Mouse (Mus musculus) forebrain, embryonic 16.5 days (tissue): Measurements from ENCODE around the gene Sstr2. TPM values are rescaled to one million over a fixed set of nuclear protein-coding genes. Genes with fewer than 3 reads are reported as not detected.

ENCODE experiments used
- ATAC-seq: fragments of 200-750 bp; cut with Nextera tagmentation; 2 replicates; pipeline ENCODE4 v1.8.0; 2017; ENCODE audit warnings: mild to moderate bottlenecking, moderate library complexity
- H3K27ac ChIP-seq: fragments of 300-500 bp; sonication (generic); 2 replicates; pipeline ENCODE4 v1.5.1; 2014; ENCODE audit warnings: low read length, control low read depth
- H3K27me3 ChIP-seq: fragments of 300-500 bp; sonication (generic); replicated peaks from 2 replicates; pipeline ENCODE4 v1.6.1; 2014; ENCODE audit warnings: low read length; ENCODE audit not compliant: control insufficient read depth, insufficient read depth
- H3K36me3 ChIP-seq: fragments of 300-500 bp; sonication (generic); 2 replicates; pipeline ENCODE4 v1.6.1; 2014; ENCODE audit not compliant: control insufficient read depth, insufficient read depth
- H3K4me1 ChIP-seq: fragments of 300-500 bp; sonication (generic); replicated peaks from 2 replicates; pipeline ENCODE4 v1.6.1; 2014; ENCODE audit warnings: low read length; ENCODE audit not compliant: control insufficient read depth, insufficient read depth
- H3K4me2 ChIP-seq: fragments of 300-500 bp; sonication (generic); 2 replicates; pipeline ENCODE4 v1.6.1; 2014; ENCODE audit warnings: mild to moderate bottlenecking, low read length, control low read depth
- H3K4me3 ChIP-seq: fragments of 300-500 bp; sonication (generic); replicated peaks from 2 replicates; pipeline ENCODE4 v1.5.1; 2014; ENCODE audit warnings: mild to moderate bottlenecking, low read length, control low read depth
- H3K9ac ChIP-seq: fragments of 300-500 bp; sonication (generic); replicated peaks from 2 replicates; pipeline ENCODE4 v1.6.1; 2014; ENCODE audit warnings: low read depth, low read length, control low read depth
- H3K9me3 ChIP-seq: fragments of 300-500 bp; sonication (generic); 2 replicates; pipeline ENCODE4 v1.6.1; 2016; ENCODE audit warnings: low read length; ENCODE audit not compliant: control insufficient read depth
- WGBS: fragments of 180-500 bp; shearing (Covaris S2); extraction: QIAGEN DNeasy Blood & Tissue Kit; methylation state at CpG from one replicate; pipeline ENCODE4 v1.1.7; 2014; 5-methylcytosine and 5-hydroxymethylcytosine counted together
- polyA plus RNA-seq: library from polyadenylated mRNA; unstranded; fragments of >200 nt; fragmentation: Nextera tagmentation; extraction: Ambion mirVana; gene quantifications from 2 replicates; pipeline ENCODE4 v1.2.1, GENCODE M21; 2015

Sstr2 gene
- polyA plus RNA-seq: 70.3 and 87.5 TPM in 2 replicates

DNA sequence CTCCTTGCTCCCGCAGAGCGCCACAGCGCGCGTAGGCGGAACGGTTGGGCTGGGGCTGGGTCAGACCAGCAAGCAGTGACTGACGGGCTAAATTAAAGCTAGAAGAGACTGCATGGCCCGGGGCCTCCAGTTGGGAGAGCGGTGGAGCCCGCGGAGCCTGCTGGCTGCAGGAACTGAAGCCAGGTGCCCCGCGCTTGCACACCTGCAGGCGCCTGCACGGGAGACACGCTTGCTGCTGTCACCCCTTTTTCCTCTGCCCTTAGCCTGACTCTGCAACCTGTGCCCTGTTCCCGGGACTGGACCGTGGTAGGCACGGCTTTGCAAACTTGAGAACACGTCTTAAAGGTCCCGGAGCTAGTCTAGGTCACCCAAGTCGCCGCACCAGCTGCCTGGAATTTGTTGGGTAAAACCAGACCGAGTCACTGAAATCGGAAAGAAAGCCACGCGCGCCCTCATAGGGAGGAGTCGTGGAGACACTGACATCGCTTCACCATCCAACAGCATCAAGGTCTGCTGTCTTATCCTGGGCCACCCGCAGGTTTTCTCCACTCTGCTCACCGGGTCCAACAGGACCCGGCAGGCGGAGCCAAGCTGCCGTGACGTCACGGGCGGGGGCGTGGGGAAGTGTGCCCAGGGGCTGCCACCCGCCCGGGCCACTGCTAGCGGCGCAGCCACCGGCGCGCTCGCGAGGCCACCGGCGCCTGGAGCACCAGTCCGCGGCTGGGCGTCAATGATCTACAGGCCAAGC, at the start of gene Sstr2:
Sstr2 (plus strand) TSS at position 671 of the 748 bp plus-strand sequence.
- peak within 1 kb of the TSS; percentile 83 for H3K9ac ChIP-seq
- no peaks in the 10 kb centered on the region for H3K27me3 ChIP-seq
- ATAC-seq: peak; percentile 86
- H3K9me3 ChIP-seq: no peaks in the 10 kb centered on the region
- peaks cover 39% of the 10 kb centered on the region for H3K4me1 ChIP-seq
- no peaks in the 10 kb centered on the region for H3K36me3 ChIP-seq
- H3K4me3 ChIP-seq: peak within 1 kb of the TSS; percentile 78
- H3K27ac ChIP-seq: peak within 1 kb of the TSS; percentile 78
- WGBS: under 1% methylated on average over 54 of the region's 54 CpGs
- peak within 1 kb of the TSS; percentile 98 for H3K4me2 ChIP-seq

DNA sequence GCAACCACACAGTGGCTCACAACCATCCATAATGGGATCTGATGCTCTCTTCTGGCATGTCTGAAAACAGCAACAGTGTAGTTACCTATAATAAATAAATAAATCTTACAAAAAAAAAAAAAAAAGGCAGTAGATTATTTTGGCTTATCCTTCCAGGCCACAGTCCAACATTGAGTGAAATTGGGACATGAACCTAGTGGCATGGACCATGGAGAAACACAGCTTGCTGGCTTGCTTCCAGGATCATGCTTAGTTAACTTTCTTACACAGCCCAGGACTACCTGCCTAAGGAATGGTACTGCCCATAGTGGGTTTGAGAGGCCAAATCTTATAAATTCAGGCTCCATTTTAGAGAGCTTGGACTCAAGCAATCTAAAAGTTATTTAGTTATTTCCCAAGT, 47.5 kb upstream of the Sstr2 start:
- Histone ChIP-seq H3K4me3 (no peak overlapping the region), H3K4me1 (peaks cover 12% of the 10 kb centered on the region), H3K27ac (no peak overlapping the region), H3K27me3 (no peaks in the 10 kb centered on the region), H3K36me3 (no peaks in the 10 kb centered on the region), H3K9ac (no peak overlapping the region), H3K4me2 (no peak overlapping the region), H3K9me3 (no peaks in the 10 kb centered on the region)
- no peak for ATAC-seq

DNA sequence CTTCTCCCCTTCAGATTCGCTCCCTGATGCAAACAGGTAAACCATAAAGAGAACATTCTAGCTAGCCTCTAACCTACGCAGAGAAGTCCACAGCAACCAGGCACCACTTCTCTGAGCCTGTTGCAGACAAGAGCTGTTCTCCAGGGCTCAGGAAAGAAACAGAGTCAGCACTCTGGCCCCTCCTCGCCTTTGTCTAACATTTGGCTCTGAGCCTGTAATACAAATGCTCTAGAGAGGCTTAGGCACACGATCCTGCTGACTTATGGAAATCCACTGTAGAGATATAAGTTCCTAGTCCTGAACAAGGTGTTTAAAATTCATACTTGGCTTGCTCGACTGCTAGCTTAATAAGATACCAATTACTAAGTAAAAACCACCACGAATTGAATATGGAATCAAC, 46.5 kb upstream of the Sstr2 start:
- Histone ChIP-seq H3K9ac (no peak overlapping the region), H3K4me1 (peaks cover 12% of the 10 kb centered on the region), H3K27me3 (no peaks in the 10 kb centered on the region), H3K27ac (peak overlapping the region; percentile 52; the same call in 1 of the 2 replicates), H3K36me3 (no peaks in the 10 kb centered on the region), H3K4me2 (no peak overlapping the region), H3K4me3 (no peak overlapping the region), H3K9me3 (no peaks in the 10 kb centered on the region)
- peak; percentile 49; the same call in 1 of the 2 replicates for ATAC-seq
- WGBS: 42% methylated on average over 6 of the region's 6 CpGs

DNA sequence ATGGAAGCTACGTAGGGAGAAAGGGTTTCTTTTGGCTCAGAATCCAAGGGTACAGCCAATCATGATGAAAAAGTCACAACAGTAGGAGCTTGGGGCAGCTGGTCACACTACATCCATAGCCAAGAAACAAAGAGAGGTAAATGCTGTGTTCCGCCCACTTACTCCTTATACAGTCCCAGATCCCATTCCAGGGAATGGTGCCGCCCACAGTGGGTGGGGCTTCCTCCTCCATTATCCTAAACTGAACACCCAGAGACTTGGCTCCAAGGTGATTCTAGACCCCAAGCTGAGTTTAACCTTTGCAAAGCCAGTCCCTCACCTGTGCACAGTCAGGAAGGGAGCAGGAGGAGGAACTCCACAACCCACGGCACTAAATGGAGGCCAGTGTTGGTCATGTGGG, 41.9 kb upstream of the Sstr2 start:
- no peak overlapping the region for H3K4me3 ChIP-seq
- H3K36me3 ChIP-seq: no peaks in the 10 kb centered on the region
- no peak overlapping the region for H3K4me2 ChIP-seq
- no peaks in the 10 kb centered on the region for H3K27me3 ChIP-seq
- ATAC-seq: no peak
- 84% methylated on average over 4 of the region's 4 CpGs for WGBS
- no peak overlapping the region for H3K9ac ChIP-seq
- no peak overlapping the region for H3K27ac ChIP-seq
- H3K4me1 ChIP-seq: peaks cover 14% of the 10 kb centered on the region
- H3K9me3 ChIP-seq: no peaks in the 10 kb centered on the region

DNA sequence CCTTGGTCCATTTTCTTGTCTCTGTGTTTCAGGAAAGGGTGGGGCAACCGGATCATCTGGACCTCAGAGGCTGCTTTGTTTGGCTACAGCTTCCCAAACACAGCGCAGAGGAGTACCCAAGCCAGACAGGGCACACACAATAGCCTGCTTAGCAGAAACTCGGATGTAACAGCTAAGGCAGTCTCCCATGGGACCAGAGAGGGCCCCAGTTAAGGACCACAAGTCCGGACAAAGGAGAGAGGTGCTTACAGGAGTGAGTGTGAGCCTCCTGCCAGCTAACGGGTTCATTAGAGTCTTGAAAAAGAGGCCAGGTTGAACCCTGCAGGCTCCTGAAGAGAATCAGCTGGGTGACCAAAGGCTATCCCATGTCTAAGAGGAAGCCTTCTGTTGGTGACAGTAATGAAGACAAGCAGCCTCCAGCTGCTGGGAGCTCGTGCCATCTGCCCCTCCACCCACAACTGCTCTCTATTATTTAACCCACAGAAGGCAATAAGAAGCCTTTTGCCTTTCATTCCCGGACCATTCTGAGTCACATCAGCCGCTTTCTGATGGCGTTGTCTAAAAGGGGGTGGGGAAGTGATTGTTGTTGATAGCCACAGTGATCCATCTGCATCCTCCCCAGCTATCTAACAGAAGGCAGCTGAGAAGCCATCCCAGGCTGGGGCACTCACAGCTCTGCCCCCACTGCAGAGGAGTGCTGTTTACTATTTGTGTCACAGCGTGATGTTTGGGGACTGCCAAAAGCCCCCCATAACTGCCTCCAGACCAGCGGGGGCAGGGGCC, 35.1 kb upstream of the Sstr2 start:
- no peaks in the 10 kb centered on the region for H3K9me3 ChIP-seq
- H3K9ac ChIP-seq: no peak overlapping the region
- H3K27me3 ChIP-seq: no peaks in the 10 kb centered on the region
- peak; percentile 47 for ATAC-seq
- 37% methylated on average over 11 of the region's 11 CpGs for WGBS
- H3K4me2 ChIP-seq: no peak overlapping the region
- H3K4me3 ChIP-seq: no peak overlapping the region
- H3K36me3 ChIP-seq: no peaks in the 10 kb centered on the region
- peak overlapping the region; percentile 51 for H3K27ac ChIP-seq
- peaks cover 9% of the 10 kb centered on the region; the same call in 1 of the 2 replicates for H3K4me1 ChIP-seq

DNA sequence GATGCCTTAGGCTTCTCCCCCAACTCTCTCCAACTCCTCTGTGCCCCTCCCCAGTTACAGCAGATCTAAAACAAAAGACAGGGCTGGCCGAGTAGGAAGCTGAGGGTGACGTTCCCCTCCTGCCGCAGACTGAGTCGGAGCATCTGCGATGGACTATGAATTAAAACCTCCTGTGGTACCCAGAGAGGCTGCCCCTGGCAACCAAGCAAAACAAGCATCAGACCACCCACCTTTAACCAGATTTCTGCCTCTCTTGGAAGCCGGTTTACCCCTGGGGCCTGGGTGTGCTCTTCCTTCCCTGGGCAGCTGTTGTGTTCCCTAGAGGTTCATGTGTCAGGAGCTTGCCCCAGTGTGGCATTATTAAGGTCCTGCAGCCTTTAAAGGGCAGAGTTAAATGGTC, 32.7 kb upstream of the Sstr2 start:
- Histone ChIP-seq H3K27ac (no peak overlapping the region), H3K4me3 (no peak overlapping the region), H3K4me1 (peaks cover 7% of the 10 kb centered on the region; the same call in 1 of the 2 replicates), H3K27me3 (no peaks in the 10 kb centered on the region), H3K9ac (no peak overlapping the region), H3K36me3 (no peaks in the 10 kb centered on the region), H3K9me3 (no peaks in the 10 kb centered on the region), H3K4me2 (no peak overlapping the region)
- 40% methylated on average over 6 of the region's 6 CpGs for WGBS
- no peak for ATAC-seq

DNA sequence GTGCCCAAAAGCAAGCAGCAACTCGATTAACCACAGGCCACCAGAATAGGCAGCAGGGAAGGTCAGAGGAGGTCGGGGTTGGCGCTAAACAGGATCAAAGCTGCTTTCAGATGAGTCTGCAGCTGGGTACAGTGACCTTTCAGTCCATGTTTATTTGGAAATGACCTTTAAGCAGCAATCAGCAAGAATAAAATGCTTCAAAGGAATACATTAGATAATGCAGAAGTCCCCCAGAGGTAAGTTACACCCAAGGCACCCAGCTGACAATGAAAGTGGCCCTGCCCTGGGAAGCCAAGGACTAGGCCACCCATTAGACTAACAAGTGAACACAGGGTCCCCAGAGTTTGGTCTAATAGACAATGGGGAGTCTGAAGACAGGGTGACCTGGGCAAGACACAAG, 30.2 kb upstream of the Sstr2 start:
- Histone ChIP-seq H3K36me3 (no peaks in the 10 kb centered on the region), H3K4me3 (no peak overlapping the region), H3K27me3 (no peaks in the 10 kb centered on the region), H3K27ac (no peak overlapping the region), H3K4me2 (no peak overlapping the region), H3K9me3 (no peaks in the 10 kb centered on the region), H3K4me1 (peaks cover 5% of the 10 kb centered on the region; the same call in 1 of the 2 replicates), H3K9ac (no peak overlapping the region)
- ATAC-seq: no peak
- WGBS: 75% methylated on average over 3 of the region's 3 CpGs

DNA sequence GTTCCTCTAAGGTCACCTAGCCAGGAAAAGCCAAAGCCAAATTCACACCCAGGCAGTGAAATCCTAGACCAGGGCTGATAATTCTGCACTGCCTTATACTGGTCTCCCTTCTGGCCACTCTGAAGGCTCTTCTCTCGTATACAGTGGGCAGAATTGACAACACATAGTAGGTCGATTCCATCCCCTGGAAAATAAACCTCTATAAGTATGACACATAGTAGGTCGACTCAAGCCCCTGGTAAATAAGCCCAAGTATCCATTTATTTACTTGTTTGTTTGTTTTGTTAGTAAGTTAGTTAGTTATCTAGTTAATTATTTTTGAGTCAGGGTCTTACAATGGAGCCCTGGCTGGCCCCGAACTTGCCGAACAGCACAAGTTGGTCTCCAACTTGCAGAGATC, 24.0 kb upstream of the Sstr2 start:
- H3K27ac ChIP-seq: no peak overlapping the region
- no peaks in the 10 kb centered on the region for H3K4me1 ChIP-seq
- H3K9ac ChIP-seq: no peak overlapping the region
- 88% methylated on average over 5 of the region's 5 CpGs for whole genome bisulfite sequencing
- H3K27me3 ChIP-seq: no peaks in the 10 kb centered on the region
- no peak for ATAC-seq
- no peak overlapping the region for H3K4me3 ChIP-seq
- no peaks in the 10 kb centered on the region for H3K36me3 ChIP-seq
- no peaks in the 10 kb centered on the region for H3K9me3 ChIP-seq
- H3K4me2 ChIP-seq: no peak overlapping the region

DNA sequence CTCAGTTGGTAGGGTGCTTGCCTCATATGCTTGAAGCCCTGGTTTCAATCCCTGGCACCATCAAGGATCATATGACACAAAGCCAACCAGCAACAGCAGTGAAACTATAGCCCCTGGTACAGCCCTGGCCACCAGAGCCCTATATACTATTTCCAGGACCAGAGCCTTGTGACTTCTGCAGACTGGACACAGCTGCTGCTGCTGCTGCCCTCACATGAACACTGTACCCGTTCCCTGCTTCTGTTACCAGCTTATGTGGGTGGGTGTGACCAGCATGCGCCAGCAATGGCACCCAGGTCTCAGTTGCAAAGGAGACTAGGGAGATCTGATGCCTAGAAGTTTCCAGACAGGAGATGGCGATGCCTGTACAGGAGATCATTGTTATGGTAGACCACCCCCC, 21.5 kb upstream of the Sstr2 start:
- no peaks in the 10 kb centered on the region for H3K9me3 ChIP-seq
- H3K27ac ChIP-seq: no peak overlapping the region
- no peaks in the 10 kb centered on the region for H3K36me3 ChIP-seq
- H3K9ac ChIP-seq: no peak overlapping the region
- WGBS: 88% methylated on average over 3 of the region's 3 CpGs
- H3K4me3 ChIP-seq: no peak overlapping the region
- no peak overlapping the region for H3K4me2 ChIP-seq
- H3K27me3 ChIP-seq: no peaks in the 10 kb centered on the region
- ATAC-seq: no peak
- peaks cover 20% of the 10 kb centered on the region for H3K4me1 ChIP-seq
